ENCODE assay signal across 8 mouse cellular contexts in the genomic region with DNA sequence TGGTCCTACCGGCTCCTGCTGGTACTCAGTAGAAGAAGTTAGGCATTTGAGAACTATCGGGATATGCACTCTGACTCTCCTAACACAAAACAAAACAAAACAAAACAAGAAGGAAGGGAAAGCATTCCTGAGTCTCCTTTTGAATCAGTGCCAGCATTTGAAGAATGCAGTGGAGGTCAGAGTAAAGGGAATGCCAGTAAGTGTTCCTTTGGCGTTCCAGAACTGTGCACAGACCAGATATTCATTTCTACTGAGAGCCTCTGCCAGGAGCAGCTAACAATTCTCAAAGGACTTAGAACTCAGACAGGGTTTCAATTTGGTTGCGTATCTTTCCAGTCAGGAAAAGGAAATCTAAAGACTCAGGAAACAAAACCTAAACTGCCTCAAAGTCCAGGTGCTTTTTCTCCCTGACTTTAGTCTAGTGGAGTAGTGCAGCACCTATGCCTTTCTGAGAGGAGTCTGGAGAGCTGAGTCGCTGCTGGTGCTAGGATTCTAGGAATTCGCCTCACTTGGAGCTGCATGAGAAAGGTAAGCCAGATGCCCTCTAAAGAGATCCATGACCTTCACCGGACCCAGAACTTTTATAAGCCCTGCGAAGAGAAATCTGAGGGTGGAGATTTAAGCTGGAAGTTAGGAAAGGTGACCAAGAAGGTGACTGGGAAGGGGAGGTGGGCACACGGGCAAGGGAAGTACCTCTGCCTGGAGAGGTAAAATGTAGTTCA. TPM values are rescaled to one million over a fixed set of nuclear protein-coding genes. Genes with fewer than 3 reads are reported as not detected.
A peak's percentile ranks its signal among the peaks of the same experiment; 100 is the strongest.
DNase-seq lines count a peak whose midpoint lies in the region; ATAC-seq and TF ChIP-seq lines count a peak whose summit lies in the region.
"Had no signal": no experiment of that assay in that cellular context is flagged by ENCODE, and none has a peak within 500 bp of the region (broad histone marks: within the 10 kb centered on the region; RNA-seq: fewer than 3 reads in every experiment).

Plscr2 (plus strand) TSS at position 117 of the 722 bp plus-strand sequence.

- H3K27me3 ChIP-seq in CH12.LX (replicated peaks), result no peaks in the 10 kb centered on the region
- H3K27me3 ChIP-seq in heart, embryonic 14.5 days (ENCODE audit: control insufficient read depth, insufficient read depth, low read length), result no peaks in the 10 kb centered on the region
- no peaks in the 10 kb centered on the region for H3K27me3 ChIP-seq in liver, embryonic 12.5 days (replicated peaks)
- H3K27me3 ChIP-seq in forebrain, postnatal 0 days (ENCODE audit: insufficient read depth, low read length), result no peaks in the 10 kb centered on the region
- H3K27me3 ChIP-seq: embryonic facial prominence, embryonic 15.5 days had no signal

- no peaks in the 10 kb centered on the region; the same call in 1 of the 2 replicates for H3K79me2 ChIP-seq in CH12.LX (replicated peaks; ENCODE audit: control insufficient read depth, extremely low read depth, insufficient read depth, poor library complexity, severe bottlenecking)

- peaks cover 18 to 49% of the 10 kb centered on the region in 2 experiments for H3K36me3 ChIP-seq in CH12.LX (replicated peaks in 1 of 2; ENCODE audit: control insufficient read depth in 1 of 2, insufficient read depth in 1 of 2, low read length in 1 of 2)
- 0 out of 2 replicates have a peak, but pooled peaks cover 5% of the 10 kb centered on the region for H3K36me3 ChIP-seq in heart, embryonic 14.5 days (ENCODE audit: control insufficient read depth, insufficient read depth, low read length)
- H3K36me3 ChIP-seq in liver, embryonic 12.5 days, result peaks cover 11% of the 10 kb centered on the region; the same call in 1 of the 2 replicates
- H3K36me3 ChIP-seq in forebrain, postnatal 0 days (ENCODE audit: insufficient read depth), result no peaks in the 10 kb centered on the region
- H3K36me3 ChIP-seq: embryonic facial prominence, embryonic 15.5 days had no signal

- in situ Hi-C loops in CH12.LX (cut with MboI; ENCODE audit: low pct_ligation_motif_present, low pct_unique_long_range_greater_than_20kb, low sequenced_read_pairs), result no loop called here

- H3K9me3 ChIP-seq in CH12.LX (replicated peaks; ENCODE audit: low read length), result no peaks in the 10 kb centered on the region
- no peaks in the 10 kb centered on the region for H3K9me3 ChIP-seq in heart, embryonic 14.5 days (ENCODE audit: control insufficient read depth, low read length)
- H3K9me3 ChIP-seq in liver, embryonic 12.5 days (replicated peaks), result no peaks in the 10 kb centered on the region
- H3K9me3 ChIP-seq in forebrain, postnatal 0 days (ENCODE audit: low read length), result no peaks in the 10 kb centered on the region
- H3K9me3 ChIP-seq: embryonic facial prominence, embryonic 15.5 days had no signal

- TF ChIP-seq POLR2A in CH12.LX (IDR thresholded peaks at IDR 0.05; ENCODE audit: low read depth, low read length), result peak; percentile 7; the same call in 1 of the 2 replicates

- WGBS in heart, embryonic 14.5 days, result 34% methylated on average over 9 of the region's 9 CpGs
- WGBS in liver, embryonic 12.5 days (ENCODE audit: insufficient replicate concordance), result 75% methylated on average over 9 of the region's 9 CpGs
- WGBS in forebrain, postnatal 0 days, result 71% methylated on average over 9 of the region's 9 CpGs

- no peak for TF ChIP-seq RAD21 in CH12.LX (IDR thresholded peaks at IDR 0.05; ENCODE audit: low read depth, low read length)

- no peak for TF ChIP-seq CTCF in CH12.LX (conservative IDR thresholded peaks at IDR 0.05 in 1 of 2, IDR thresholded peaks at IDR 0.05 in 1 of 2; ENCODE audit: low read depth in 2 of 2, low read length in 2 of 2)
- no peak for TF ChIP-seq CTCF in forebrain, postnatal 0 days (IDR thresholded peaks at IDR 0.05; ENCODE audit: low read depth)

- H3K4me3 ChIP-seq in CH12.LX (replicated peaks in 1 of 3; ENCODE audit: low read depth in 2 of 3, low read length in 2 of 3, poor library complexity in 1 of 3), result no peak within 1 kb of the TSS
- H3K4me3 ChIP-seq in heart, embryonic 14.5 days (ENCODE audit: control insufficient read depth in 1 of 2, insufficient read depth in 1 of 2, low read depth in 1 of 2, low read length in 2 of 2), result peak within 1 kb of the TSS; percentile 34 to 44
- H3K4me3 ChIP-seq in liver, embryonic 12.5 days, result no peak within 1 kb of the TSS
- H3K4me3 ChIP-seq in forebrain, postnatal 0 days (ENCODE audit: low read depth, low read length), result no peak within 1 kb of the TSS
- H3K4me3 ChIP-seq: embryonic facial prominence, embryonic 15.5 days had no signal

- dilution Hi-C loops in CH12.LX (cut with MboI; ENCODE audit: extremely low pct_ligation_motif_present, extremely low pct_unique_long_range_greater_than_20kb, low sequenced_read_pairs), result no loop called here

- peak within 1 kb of the TSS; percentile 68 for H3K27ac ChIP-seq in CH12.LX (ENCODE audit: insufficient read depth, low read depth)
- peak within 1 kb of the TSS; percentile 91 to 92 for H3K27ac ChIP-seq in heart, embryonic 14.5 days (replicated peaks in 1 of 2; ENCODE audit: control insufficient read depth in 1 of 2, insufficient read depth in 1 of 2, low read depth in 2 of 2, low read length in 2 of 2)
- H3K27ac ChIP-seq in liver, embryonic 12.5 days, result peak within 1 kb of the TSS; percentile 65; the same call in 1 of the 2 replicates
- H3K27ac ChIP-seq in forebrain, postnatal 0 days (ENCODE audit: low read depth, low read length), result no peak within 1 kb of the TSS
- H3K27ac ChIP-seq: embryonic facial prominence, embryonic 15.5 days had no signal

- ATAC-seq in heart, embryonic 14.5 days (ENCODE audit: insufficient number of reproducible peaks, insufficient read depth, low FRiP score, low read depth), result 0 out of 2 replicates have a peak, but pooled peaks have one; percentile 62
- no peak for ATAC-seq in liver, embryonic 12.5 days
- no peak for ATAC-seq in forebrain, postnatal 0 days
- ATAC-seq in activated CD4-positive, CD25-positive, alpha-beta regulatory T cell, adult 4 months, result no peak

- H3K9ac ChIP-seq in CH12.LX (ENCODE audit: insufficient read depth, low read depth), result no peak within 1 kb of the TSS
- peak within 1 kb of the TSS; percentile 56 for H3K9ac ChIP-seq in heart, embryonic 14.5 days (ENCODE audit: low read length)
- no peak within 1 kb of the TSS for H3K9ac ChIP-seq in liver, embryonic 12.5 days
- H3K9ac ChIP-seq in forebrain, postnatal 0 days, result no peak within 1 kb of the TSS
- H3K9ac ChIP-seq: embryonic facial prominence, embryonic 15.5 days had no signal

- peaks cover 13 to 37% of the 10 kb centered on the region in 2 experiments for H3K4me1 ChIP-seq in CH12.LX (ENCODE audit: control insufficient read depth in 1 of 2, insufficient read depth in 2 of 2)
- H3K4me1 ChIP-seq in heart, embryonic 14.5 days (ENCODE audit: control insufficient read depth in 2 of 2, insufficient read depth in 2 of 2, low read length in 2 of 2), result peaks cover 12 to 32% of the 10 kb centered on the region in 2 experiments
- peaks cover 26% of the 10 kb centered on the region for H3K4me1 ChIP-seq in liver, embryonic 12.5 days
- no peaks in the 10 kb centered on the region for H3K4me1 ChIP-seq in forebrain, postnatal 0 days (ENCODE audit: insufficient read depth)
- H3K4me1 ChIP-seq: embryonic facial prominence, embryonic 15.5 days had no signal

- no peak within 1 kb of the TSS for H3K4me2 ChIP-seq in CH12.LX (ENCODE audit: insufficient read depth, low read depth, poor library complexity, severe bottlenecking)
- H3K4me2 ChIP-seq in heart, embryonic 14.5 days (ENCODE audit: low read length), result peak within 1 kb of the TSS; percentile 58
- H3K4me2 ChIP-seq in liver, embryonic 12.5 days, result peak within 1 kb of the TSS; percentile 27; the same call in 1 of the 2 replicates
- no peak within 1 kb of the TSS for H3K4me2 ChIP-seq in forebrain, postnatal 0 days (ENCODE audit: low read depth)
- H3K4me2 ChIP-seq: embryonic facial prominence, embryonic 15.5 days had no signal

- DNase-seq in CH12.LX (ENCODE audit: extremely low read depth), result no peak
- peak; percentile 60 for DNase-seq in adipocyte (ENCODE audit: low spot score)
- no peak for DNase-seq in urinary bladder, postnatal 14 days (ENCODE audit: low spot score)
- no peak for DNase-seq in forebrain, postnatal 0 days

- no peak for TF ChIP-seq EP300 in CH12.LX (IDR thresholded peaks at IDR 0.05; ENCODE audit: low read length)

TF ChIP-seq in CH12.LX, 34 proteins besides CTCF, POLR2A, EP300 and RAD21:
- TF ChIP-seq POLR2AphosphoS2 (IDR thresholded peaks at IDR 0.05; ENCODE audit: low read depth, low read length) (peak; percentile 69; the same call in 1 of the 2 replicates), UBTF (IDR thresholded peaks at IDR 0.05; ENCODE audit: low read depth, low read length) (no peak), MEF2A (IDR thresholded peaks at IDR 0.05; ENCODE audit: borderline replicate concordance, low read depth, low read length) (no peak), NELFE (IDR thresholded peaks at IDR 0.05; ENCODE audit: low read depth, low read length) (no peak)

RNA-seq across cellular contexts. Expression of gene Plscr2, which starts in this region (rescaled TPM):
- 0.80 and 1.4 TPM in 2 replicates for total RNA-seq in CH12.LX (2012; rRNA removed)
- total RNA-seq in CH12.LX (2014; rRNA removed), result 0.95 and 1.0 TPM in 2 replicates
- 0.55 and 0.91 TPM in 2 replicates for polyA plus RNA-seq in CH12.LX (2012; ENCODE audit: insufficient read length, low read depth)
- 9.1 and 10.4 TPM in 2 replicates for polyA plus RNA-seq in heart, embryonic 14.5 days (2014; fragmentation: Nextera tagmentation; extraction: Ambion mirVana)
- polyA plus RNA-seq in liver, embryonic 12.5 days (2016; fragmentation: Nextera tagmentation; extraction: Ambion mirVana), result 0.38 and 0.76 TPM in 2 replicates
- 1.7 and 2.7 TPM in 2 replicates for total RNA-seq in forebrain, postnatal 0 days (2014; rRNA removed)
- polyA plus RNA-seq in forebrain, postnatal 0 days (2015; fragmentation: Nextera tagmentation; extraction: Ambion mirVana), result 2.0 and 2.1 TPM in 2 replicates
- polyA plus RNA-seq in activated CD4-positive, CD25-positive, alpha-beta regulatory T cell, adult 4 months (2017; shearing (Covaris generic)), result not detected

Comparison
In these comparisons a context has a peak if more than half of its experiments do, and no peak if none do; other contexts are left out.
1. H3K4me2 ChIP-seq: peak in heart, embryonic 14.5 days (single experiment) and liver, embryonic 12.5 days (single experiment); none in CH12.LX (single experiment) and forebrain, postnatal 0 days (single experiment).
2. H3K4me3 ChIP-seq: peak in heart, embryonic 14.5 days (2 of 2); none in CH12.LX (0 of 3), liver, embryonic 12.5 days (single experiment) and forebrain, postnatal 0 days (single experiment).